In the genomic region with DNA sequence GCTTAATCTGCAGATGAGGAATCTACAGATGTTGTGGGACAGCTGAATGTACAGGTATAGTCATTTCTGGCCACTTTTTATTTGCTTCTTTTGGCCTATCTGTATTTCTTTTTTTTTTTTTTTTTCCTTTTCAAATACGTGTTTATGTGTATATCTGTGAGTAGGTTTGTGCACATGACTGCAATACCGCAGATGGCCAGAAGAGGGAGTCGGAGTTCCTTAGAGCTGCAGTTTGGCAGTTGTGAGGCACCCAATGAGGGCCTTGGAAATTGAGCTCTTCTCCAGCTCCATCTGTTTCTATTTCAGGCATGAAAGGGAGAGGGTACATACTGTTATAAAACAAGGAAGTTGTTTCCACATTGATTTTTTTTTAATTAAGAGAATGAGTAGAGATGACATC, we compare ENCODE assay signal across 10 mouse cellular contexts.
A peak's percentile ranks its signal among the peaks of the same experiment; 100 is the strongest.
DNase-seq lines count a peak whose midpoint lies in the region; TF ChIP-seq lines count a peak whose summit lies in the region.
"Had no signal": no experiment of that assay in that cellular context is flagged by ENCODE, and none has a peak within 500 bp of the region (broad histone marks: within the 10 kb centered on the region; RNA-seq: fewer than 3 reads in every experiment).

No protein-coding gene starts in this region.

- no peaks in the 10 kb centered on the region for H3K36me3 ChIP-seq in ES-Bruce4 (ENCODE audit: control insufficient read depth, insufficient read depth, low read length, poor library complexity, severe bottlenecking)
- H3K36me3 ChIP-seq: stomach, embryonic 15.5 days had no signal

- no peak for TF ChIP-seq EP300 in ES-Bruce4 (IDR thresholded peaks at IDR 0.05; ENCODE audit: insufficient read depth, low read depth, low read length)

- H3K4me3 ChIP-seq in ES-Bruce4 (ENCODE audit: low read depth, low read length): no peak overlapping the region
- H3K4me3 ChIP-seq: stomach, embryonic 15.5 days had no signal

- H3K27ac ChIP-seq in ES-Bruce4 (ENCODE audit: insufficient read depth, low read length): no peak overlapping the region
- H3K27ac ChIP-seq: macrophage; stomach, embryonic 15.5 days had no signal

- H3K9me3 ChIP-seq in ES-Bruce4 (replicated peaks; ENCODE audit: control insufficient read depth, insufficient read depth, low read length, poor library complexity, severe bottlenecking): no peaks in the 10 kb centered on the region
- H3K9me3 ChIP-seq: stomach, embryonic 15.5 days had no signal

- peak; percentile 47 for TF ChIP-seq CTCF in ES-Bruce4 (IDR thresholded peaks at IDR 0.05; ENCODE audit: low read depth, low read length)

- no peaks in the 10 kb centered on the region for H3K27me3 ChIP-seq in ES-Bruce4 (ENCODE audit: control insufficient read depth, insufficient read depth, low read length, poor library complexity, severe bottlenecking)
- H3K27me3 ChIP-seq: stomach, embryonic 15.5 days had no signal

- no peaks in the 10 kb centered on the region for H3K4me1 ChIP-seq in ES-Bruce4 (ENCODE audit: control insufficient read depth, insufficient read depth, low read length)
- H3K4me1 ChIP-seq: stomach, embryonic 15.5 days had no signal

- no peak for TF ChIP-seq POLR2A in ES-Bruce4 (IDR thresholded peaks at IDR 0.05; ENCODE audit: insufficient read depth, low read length)

- DNase-seq in embryo, embryonic 10.5 days (ENCODE audit: low spot score): peak; percentile 27
- DNase-seq in embryo, embryonic 11 days: no peak
- DNase-seq in left cerebral cortex, postnatal 14 days (ENCODE audit: low spot score in 2 of 2): peak; percentile 32 to 56
- DNase-seq in left cerebral cortex, adult 8-10 months (ENCODE audit: low spot score in 2 of 2): no peak
- peak; percentile 21 for DNase-seq in induced T-regulatory cell, adult 2 months (ENCODE audit: low read depth)
- DNase-seq in yolk sac, embryonic 10.5 days (ENCODE audit: low spot score): no peak
- DNase-seq in natural killer cell, adult 2 months (ENCODE audit: low spot score in 2 of 2): no peak

- intact Hi-C loops in left cerebral cortex, postnatal 14 days (cut with DNase I): loop anchor here (5.0 kb wide), 1 partner anchor 186 kb away; the partner anchor contains the start of gene Fgf18

- H3K9ac ChIP-seq in ES-Bruce4 (ENCODE audit: low read depth, poor library complexity, severe bottlenecking): no peak overlapping the region
- H3K9ac ChIP-seq: stomach, embryonic 15.5 days had no signal

Comparison
In these comparisons a context has a peak if more than half of its experiments do, and no peak if none do; other contexts are left out.
1. DNase-seq: peak in embryo, embryonic 10.5 days (single experiment), left cerebral cortex, postnatal 14 days (2 of 2) and induced T-regulatory cell, adult 2 months (single experiment); none in embryo, embryonic 11 days (single experiment), left cerebral cortex, adult 8-10 months (0 of 2), yolk sac, embryonic 10.5 days (single experiment) and natural killer cell, adult 2 months (0 of 2).